Comparison of ENCODE assay signal across 16 mouse cellular contexts in genomic region chr19:27336126-27336917, GRCm38 (mm10). TPM values are rescaled to one million over a fixed set of nuclear protein-coding genes. Genes with fewer than 3 reads are reported as not detected.
DNase-seq lines count a peak whose midpoint lies in the region; ATAC-seq and TF ChIP-seq lines count a peak whose summit lies in the region.
"Had no signal": no experiment of that assay in that cellular context is flagged by ENCODE, and none has a peak within 500 bp of the region (broad histone marks: within the 10 kb centered on the region; RNA-seq: fewer than 3 reads in every experiment).

No protein-coding gene starts in this region.

- WGBS in lung, embryonic 14.5 days = 68% methylated on average over 4 of the region's 4 CpGs
- WGBS in neural tube, embryonic 15.5 days = 57% methylated on average over 4 of the region's 4 CpGs

- no peak overlapping the region for H3K9ac ChIP-seq in lung, embryonic 14.5 days
- H3K9ac ChIP-seq in neural tube, embryonic 15.5 days (replicated peaks) = no peak overlapping the region
- H3K9ac ChIP-seq: hindbrain, embryonic 14.5 days had no signal

- H3K4me1 ChIP-seq in lung, embryonic 14.5 days (ENCODE audit: insufficient read depth) = 0 out of 2 replicates have a peak, but pooled peaks cover 5% of the 10 kb centered on the region
- H3K4me1 ChIP-seq in neural tube, embryonic 15.5 days = peaks cover 6% of the 10 kb centered on the region; the same call in 1 of the 2 replicates

- H3K4me2 ChIP-seq in lung, embryonic 14.5 days = no peak overlapping the region
- no peak overlapping the region for H3K4me2 ChIP-seq in neural tube, embryonic 15.5 days
- H3K4me2 ChIP-seq: hindbrain, embryonic 14.5 days had no signal

- no peak overlapping the region for H3K27ac ChIP-seq in lung, embryonic 14.5 days (ENCODE audit: low read depth)
- no peak overlapping the region for H3K27ac ChIP-seq in neural tube, embryonic 15.5 days (replicated peaks)
- H3K27ac ChIP-seq: forebrain, embryonic 10.5 days; hindbrain, embryonic 14.5 days had no signal

- H3K4me3 ChIP-seq in lung, embryonic 14.5 days (ENCODE audit: low read depth, low read length) = no peak overlapping the region
- no peak overlapping the region for H3K4me3 ChIP-seq in neural tube, embryonic 15.5 days (replicated peaks)
- H3K4me3 ChIP-seq: forebrain, embryonic 10.5 days had no signal

- no peaks in the 10 kb centered on the region for H3K9me3 ChIP-seq in lung, embryonic 14.5 days (ENCODE audit: low read depth, low read length)
- no peaks in the 10 kb centered on the region for H3K9me3 ChIP-seq in neural tube, embryonic 15.5 days (replicated peaks)
- H3K9me3 ChIP-seq: forebrain, embryonic 10.5 days had no signal

- TF ChIP-seq CTCF in lung, embryonic 14.5 days (IDR thresholded peaks at IDR 0.05; ENCODE audit: low read depth) = no peak

- ATAC-seq in lung, embryonic 14.5 days (ENCODE audit: insufficient read depth) = no peak
- ATAC-seq in neural tube, embryonic 15.5 days (ENCODE audit: low FRiP score) = no peak

- DNase-seq in lung, embryonic 14.5 days = peak; percentile 41
- DNase-seq in lung, postnatal 14 days = no peak
- DNase-seq in adipocyte (ENCODE audit: low spot score) = peak; percentile 84
- peak; percentile 66 for DNase-seq in gastrocnemius, postnatal 25 days
- peak; percentile 10 for DNase-seq in lung, postnatal 10 days
- no peak for DNase-seq in frontal cortex, postnatal 36 days (ENCODE audit: low spot score in 2 of 2)
- DNase-seq in right cerebral cortex, postnatal 10 days (ENCODE audit: low spot score in 2 of 2) = no peak
- DNase-seq: adrenal gland, postnatal 25 days; cerebellum, adult 11-12 months; kidney, adult 9 months; right cerebral cortex, adult 18-20 months had no signal

- no peaks in the 10 kb centered on the region for H3K27me3 ChIP-seq in lung, embryonic 14.5 days (ENCODE audit: insufficient read depth, low read length)
- 0 out of 2 replicates have a peak, but pooled peaks cover 3% of the 10 kb centered on the region for H3K27me3 ChIP-seq in neural tube, embryonic 15.5 days (replicated peaks)

- no peaks in the 10 kb centered on the region for H3K36me3 ChIP-seq in lung, embryonic 14.5 days (ENCODE audit: insufficient read depth)
- no peaks in the 10 kb centered on the region for H3K36me3 ChIP-seq in neural tube, embryonic 15.5 days
- H3K36me3 ChIP-seq: forebrain, embryonic 10.5 days had no signal

RNA-seq across cellular contexts. Expression of gene Kcnv2, which starts 13.9 kb away (rescaled TPM):
- polyA plus RNA-seq in lung, embryonic 14.5 days (2014; fragmentation: Nextera tagmentation; extraction: Ambion mirVana) = not detected in 2 replicates
- total RNA-seq in gastrocnemius, postnatal 25 days (2021) = under 1 TPM; 0.05 TPM
- polyA plus RNA-seq in neural tube, embryonic 15.5 days (2015; fragmentation: Nextera tagmentation; extraction: Ambion mirVana) = not detected in 2 replicates
- total RNA-seq: adrenal gland, postnatal 25 days; liver, adult 2 months; megakaryocyte, adult 5-6 weeks had no signal
- polyA plus RNA-seq: liver, adult 2 months had no signal

Comparison
In these comparisons a context has a peak if more than half of its experiments do, and no peak if none do; other contexts are left out.
1. DNase-seq: peak in lung, embryonic 14.5 days (single experiment), adipocyte (single experiment), gastrocnemius, postnatal 25 days (single experiment) and lung, postnatal 10 days (single experiment); none in lung, postnatal 14 days (single experiment), frontal cortex, postnatal 36 days (0 of 2) and right cerebral cortex, postnatal 10 days (0 of 2).